17 mouse cellular contexts compared by ENCODE assay signal in the genomic region with DNA sequence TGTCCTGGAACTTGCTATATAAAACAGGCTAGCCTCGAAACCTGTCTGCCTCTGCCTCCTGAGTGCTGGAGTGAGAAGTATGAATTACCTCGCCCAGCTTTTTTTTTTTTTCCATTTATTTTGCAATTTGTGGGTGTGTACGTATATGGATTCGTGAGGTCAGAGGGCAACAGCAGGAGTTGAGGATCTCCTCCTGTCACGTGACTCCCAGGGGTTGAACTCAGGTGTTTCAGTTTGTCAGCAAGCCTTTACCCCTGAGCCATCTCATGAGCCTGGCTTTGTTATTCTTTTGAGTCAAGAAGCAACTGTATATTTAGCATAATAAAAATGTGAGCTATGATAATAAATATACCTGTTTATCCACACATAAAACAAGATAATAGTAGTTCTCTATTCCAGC. TPM values are rescaled to one million over a fixed set of nuclear protein-coding genes. Genes with fewer than 3 reads are reported as not detected.
"Had no signal": no experiment of that assay in that cellular context is flagged by ENCODE, and none has a peak within 500 bp of the region (broad histone marks: within the 10 kb centered on the region; RNA-seq: fewer than 3 reads in every experiment).

No protein-coding gene starts in this region.

- H3K27ac ChIP-seq: lung, embryonic 15.5 days; macrophage; midbrain, embryonic 13.5 days; midbrain, embryonic 15.5 days; neural tube, embryonic 12.5 days; stomach, embryonic 15.5 days; stomach, postnatal 0 days had no signal

- H3K9ac ChIP-seq: lung, embryonic 15.5 days; midbrain, embryonic 13.5 days; midbrain, embryonic 15.5 days; neural tube, embryonic 12.5 days; stomach, embryonic 15.5 days had no signal

- H3K9me3 ChIP-seq: lung, embryonic 15.5 days; megakaryocyte, embryonic 14.5 days; midbrain, embryonic 13.5 days; midbrain, embryonic 15.5 days; neural tube, embryonic 12.5 days; stomach, embryonic 15.5 days had no signal

- H3K4me1 ChIP-seq: lung, embryonic 15.5 days; midbrain, embryonic 15.5 days; neural tube, embryonic 12.5 days; stomach, embryonic 15.5 days had no signal

- DNase-seq: lung, adult 2 months; lung, postnatal 14 days; lung, postnatal 36 days; right cerebral cortex, postnatal 14 days; thymus, adult 2 months; thymus, postnatal 25 days; thymus, postnatal 4 days had no signal

- H3K36me3 ChIP-seq: lung, embryonic 15.5 days; stomach, embryonic 15.5 days had no signal

- H3K27me3 ChIP-seq: lung, embryonic 15.5 days; megakaryocyte, embryonic 14.5 days; midbrain, embryonic 13.5 days; midbrain, embryonic 15.5 days; neural tube, embryonic 12.5 days; stomach, embryonic 15.5 days had no signal

- H3K4me3 ChIP-seq: lung, embryonic 15.5 days; megakaryocyte, embryonic 14.5 days; midbrain, embryonic 13.5 days; midbrain, embryonic 15.5 days; neural tube, embryonic 12.5 days; stomach, embryonic 15.5 days had no signal

RNA-seq across cellular contexts. Expression of a gene that starts 38.6 kb away (rescaled TPM):
- total RNA-seq: monocyte, adult 5-6 weeks; neutrophil, adult 5-6 weeks had no signal
- polyA plus RNA-seq: stomach, postnatal 0 days had no signal

RNA-seq across cellular contexts. Expression of a gene that starts 38.8 kb away (rescaled TPM):
- total RNA-seq: monocyte, adult 5-6 weeks; neutrophil, adult 5-6 weeks had no signal
